Mouse (Mus musculus) lung, postnatal 36 days (tissue): ENCODE measurements around the gene Grm4.

Experiments
- DNase-seq: peaks from one replicate; pipeline ENCODE4 v3.0.0; 2022; ENCODE audit warnings: mixed read lengths

The Grm4 gene

GRCm38 (mm10) chr17:27511125-27511735 is 10.0 kb downstream of the Grm4 start:
- DNase-seq = no peak

- DNase-seq = no peak
These were observed 10.7 kb downstream of the Grm4 start for GRCm38 (mm10) chr17:27510258-27511124.

DNA sequence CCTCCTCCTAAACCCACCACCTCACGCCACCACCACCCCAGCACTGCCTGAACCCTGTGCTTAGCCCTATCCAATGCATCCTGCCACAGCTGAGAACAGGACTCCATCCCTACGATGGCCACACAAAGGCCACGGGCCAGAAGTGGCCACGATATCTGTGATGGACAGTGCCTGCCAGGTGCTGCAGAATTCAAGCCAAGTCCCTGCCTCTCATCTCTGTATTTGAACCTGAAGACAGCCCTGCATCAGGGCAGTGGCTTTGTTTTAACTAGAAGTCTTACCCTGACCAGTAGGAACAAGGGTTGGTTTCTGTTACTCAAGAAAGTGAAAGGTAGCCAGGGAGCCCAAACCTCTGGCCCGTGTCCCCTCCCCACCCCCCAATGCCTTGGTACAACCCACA is 12.1 kb downstream of the Grm4 start:
- no peak for DNase-seq

DNA sequence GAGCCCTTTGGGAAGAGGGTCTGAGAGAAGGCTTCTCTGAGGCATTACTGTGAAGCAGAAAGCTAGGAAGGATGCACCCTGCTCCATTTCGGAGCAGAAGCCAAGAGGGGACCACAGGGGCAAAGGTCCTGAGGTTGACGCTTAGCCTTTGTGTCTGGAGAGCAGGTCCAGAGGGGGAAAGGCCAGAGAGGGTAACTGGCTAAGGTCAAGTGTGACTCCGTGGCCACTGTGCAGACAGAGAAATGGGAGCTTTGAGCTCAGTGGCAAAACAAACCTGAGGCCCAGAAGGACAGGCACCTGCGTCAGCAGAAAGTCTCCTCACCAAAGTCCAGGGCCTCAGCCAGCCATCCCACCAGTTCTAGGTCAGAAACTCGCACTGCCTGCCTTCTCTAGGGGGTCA is 12.7 kb downstream of the Grm4 start:
- no peak for DNase-seq

DNA sequence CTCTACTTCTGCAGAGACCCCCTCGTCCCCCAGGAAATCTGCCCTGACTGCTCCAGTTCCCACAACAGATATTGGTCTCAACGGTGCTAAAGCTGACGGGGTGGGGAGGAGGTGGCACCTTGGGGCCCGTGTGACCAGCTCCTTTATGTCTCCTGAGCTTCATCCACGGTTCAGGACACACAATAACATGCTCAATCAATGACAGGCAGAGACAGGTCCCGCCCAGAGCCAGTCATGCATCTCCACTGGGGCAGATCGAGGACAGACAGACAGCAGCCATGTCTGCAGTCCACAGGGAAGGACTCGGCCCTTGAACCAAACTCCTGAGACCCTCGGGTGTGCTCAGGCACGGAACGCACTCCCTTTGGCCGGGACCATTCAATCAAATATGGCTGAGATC is 13.2 kb downstream of the Grm4 start:
- DNase-seq = no peak

DNA sequence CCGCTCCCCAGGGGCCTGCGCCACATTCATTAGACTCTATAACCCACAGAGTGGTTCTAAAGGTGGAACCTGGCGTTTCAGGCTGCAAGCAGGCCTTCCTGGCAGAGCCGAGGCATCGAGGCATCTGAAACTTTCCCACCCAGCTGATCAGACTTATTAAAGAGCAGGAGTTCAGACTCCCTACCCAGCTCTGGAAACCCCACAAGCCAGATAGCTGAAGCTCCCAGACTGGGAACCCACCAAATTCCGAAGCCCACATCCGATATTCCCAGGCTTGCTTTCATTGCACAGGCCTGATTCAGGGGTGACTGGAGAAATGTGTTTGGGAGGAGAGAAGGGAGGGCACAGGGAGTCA is 13.6 kb downstream of the Grm4 start:
- no peak for DNase-seq

- no peak for DNase-seq
These were observed 14.2 kb downstream of the Grm4 start for GRCm38 (mm10) chr17:27506871-27507590.

DNA sequence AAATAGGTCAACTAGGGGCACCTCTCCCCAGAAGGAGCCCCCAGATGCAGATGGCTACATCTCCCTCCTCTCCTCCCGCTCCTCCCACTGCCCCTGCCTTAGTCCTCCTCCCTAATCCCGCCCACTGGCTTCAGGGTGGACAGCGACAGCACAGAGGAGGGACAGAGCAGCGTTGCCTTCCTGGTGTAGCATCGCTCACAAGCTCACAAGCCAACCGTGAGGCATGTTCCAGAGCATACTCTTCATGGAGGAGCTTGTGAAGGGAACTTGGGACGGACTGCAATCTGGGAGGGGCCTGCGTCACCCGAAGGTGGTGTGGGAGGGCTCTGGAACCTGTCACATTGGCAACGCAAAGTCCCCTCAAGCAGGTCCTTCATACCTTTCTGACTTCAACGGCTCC is 14.8 kb downstream of the Grm4 start:
- DNase-seq = no peak

DNA sequence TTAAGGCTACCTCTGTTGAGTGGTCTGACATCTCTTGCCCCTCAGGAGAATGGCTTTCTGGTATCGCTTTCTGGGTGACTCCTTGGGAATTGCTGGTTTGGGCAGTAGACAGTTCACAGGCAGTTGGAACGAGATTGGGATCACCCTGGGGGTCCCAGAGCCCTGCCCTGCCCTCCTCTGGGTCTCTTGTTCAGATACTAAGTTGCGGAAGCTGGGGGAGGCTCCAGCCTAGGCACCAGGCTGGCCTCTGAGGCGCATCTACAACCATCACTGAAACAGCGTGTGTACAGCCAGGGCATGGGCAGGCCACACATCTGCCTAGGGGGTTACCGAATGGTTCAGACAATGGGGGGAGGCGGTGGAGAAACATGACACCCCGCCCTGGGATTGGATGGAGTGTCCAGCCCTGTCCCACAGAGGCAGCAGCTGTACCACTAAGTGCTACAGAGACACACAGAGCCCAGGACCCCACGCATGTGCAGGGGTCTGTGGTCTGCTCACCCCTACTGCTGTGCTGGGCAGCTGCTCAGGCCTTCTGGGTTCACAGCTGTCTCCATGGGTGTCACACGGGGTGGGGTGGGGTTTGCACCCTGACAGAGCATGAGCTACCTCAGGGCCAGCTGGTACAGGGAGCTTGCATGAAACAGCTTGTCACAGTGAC is 15.9 kb downstream of the Grm4 start:
- DNase-seq = no peak

DNA sequence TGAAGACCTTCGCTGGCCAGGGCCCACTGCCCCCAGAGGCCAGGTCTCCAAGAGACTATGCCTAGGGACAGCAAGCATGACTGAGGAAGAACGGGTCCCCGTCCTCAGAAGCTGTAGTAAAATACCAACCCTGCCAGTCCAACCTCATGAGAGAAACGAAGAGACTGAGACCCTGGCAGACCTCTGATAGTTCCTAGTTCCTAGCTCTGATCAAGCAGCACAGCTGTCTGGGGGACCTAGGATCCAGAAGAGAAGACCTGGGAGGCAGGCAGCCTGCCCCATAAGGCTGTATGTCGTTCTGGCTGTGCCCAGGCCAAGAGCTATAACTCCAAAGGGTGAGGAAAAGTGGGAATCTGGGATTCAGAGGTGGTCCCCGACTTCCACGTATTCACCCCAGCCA is 17.3 kb downstream of the Grm4 start:
- no peak for DNase-seq

GRCm38 (mm10) chr17:27502736-27503445 is 18.3 kb downstream of the Grm4 start:
- no peak for DNase-seq

GRCm38 (mm10) chr17:27502288-27502687 is 18.9 kb downstream of the Grm4 start:
- no peak for DNase-seq

GRCm38 (mm10) chr17:27501331-27502251 is 19.6 kb downstream of the Grm4 start:
- no peak for DNase-seq

DNA sequence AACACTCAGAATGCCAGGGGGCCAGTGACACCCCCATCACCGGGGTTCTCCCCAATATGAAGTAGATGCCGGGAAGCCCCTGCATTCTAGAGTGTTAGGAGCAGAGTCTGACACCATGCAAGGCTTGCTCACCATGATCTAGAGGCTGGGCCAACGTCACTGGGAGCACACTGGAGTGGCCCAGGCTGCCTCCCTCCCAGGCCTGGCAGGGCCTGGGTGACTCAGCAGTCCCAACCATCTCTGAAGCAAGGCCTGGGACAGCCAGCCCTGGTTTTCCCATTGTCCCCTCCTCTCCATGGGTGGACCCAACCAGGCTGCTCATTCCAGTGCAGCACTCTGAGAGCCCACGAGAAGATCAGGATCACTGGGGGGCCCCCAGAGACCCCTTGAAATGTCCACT is 20.4 kb downstream of the Grm4 start:
- no peak for DNase-seq

DNA sequence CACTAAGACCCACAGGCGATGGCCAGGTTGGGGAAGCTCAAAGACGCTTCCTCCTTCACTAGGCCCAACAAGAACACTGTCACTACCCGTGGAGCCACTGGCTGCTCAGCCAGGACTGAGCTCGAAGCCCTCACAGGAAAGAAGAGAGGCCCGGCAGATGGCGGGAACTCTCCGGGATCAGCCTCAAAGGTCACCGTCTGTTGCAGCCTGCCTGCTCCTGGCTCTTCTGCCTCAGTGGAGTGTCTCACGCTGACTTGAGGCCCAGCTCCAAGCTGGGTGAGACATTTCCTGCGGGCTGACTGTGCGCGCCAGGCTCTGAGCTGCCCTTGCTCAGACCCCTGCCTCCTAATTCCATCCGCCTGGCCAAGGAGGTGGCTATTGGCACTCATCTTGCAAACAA is 22.1 kb downstream of the Grm4 start:
- no peak for DNase-seq

DNA sequence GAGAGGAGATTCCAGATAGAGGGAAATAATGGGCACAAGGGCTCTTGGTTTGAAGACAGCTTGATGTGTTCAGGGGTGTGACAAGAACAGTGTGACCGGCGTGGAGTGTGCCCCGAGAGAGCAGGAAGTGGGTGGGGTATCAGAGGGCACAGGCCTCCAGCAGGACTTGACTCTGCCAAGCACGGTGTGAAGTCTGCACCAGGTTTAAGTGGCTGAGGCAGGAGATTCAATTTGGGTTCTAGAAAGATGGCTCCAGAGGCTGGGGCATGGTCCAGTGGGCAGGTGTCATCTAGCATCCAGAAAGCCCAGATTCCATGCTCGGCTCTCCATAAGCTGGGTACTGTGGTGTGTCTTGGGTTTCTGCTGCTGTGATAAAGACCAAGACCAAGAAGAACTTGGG is 23.4 kb downstream of the Grm4 start:
- DNase-seq = no peak

DNA sequence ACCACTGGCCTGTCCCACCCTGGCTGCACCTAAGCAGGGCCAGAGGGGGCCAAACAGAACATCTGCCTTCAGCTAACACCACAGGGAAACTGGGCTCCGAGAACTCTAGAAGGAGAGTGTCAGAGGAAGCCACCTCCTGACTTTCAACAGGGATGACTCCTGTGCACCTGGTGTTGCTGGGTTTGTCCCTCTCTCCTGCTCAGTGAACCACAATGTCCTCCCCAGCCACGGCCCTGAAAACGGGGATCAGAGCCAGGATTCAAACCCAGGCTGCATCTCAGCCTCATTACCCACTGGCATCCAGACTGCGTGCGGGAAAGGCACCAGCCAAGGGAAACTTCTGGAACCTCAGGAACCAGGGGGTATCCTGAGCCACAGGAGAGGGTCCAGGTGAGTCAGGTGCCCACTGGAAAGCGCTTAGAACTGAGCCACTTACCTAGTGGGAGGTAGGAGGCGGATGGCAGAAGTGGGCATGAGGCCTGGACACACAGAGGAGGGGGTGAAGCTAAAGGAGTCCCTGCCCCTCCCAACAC is 26.1 kb downstream of the Grm4 start:
- DNase-seq = no peak

DNA sequence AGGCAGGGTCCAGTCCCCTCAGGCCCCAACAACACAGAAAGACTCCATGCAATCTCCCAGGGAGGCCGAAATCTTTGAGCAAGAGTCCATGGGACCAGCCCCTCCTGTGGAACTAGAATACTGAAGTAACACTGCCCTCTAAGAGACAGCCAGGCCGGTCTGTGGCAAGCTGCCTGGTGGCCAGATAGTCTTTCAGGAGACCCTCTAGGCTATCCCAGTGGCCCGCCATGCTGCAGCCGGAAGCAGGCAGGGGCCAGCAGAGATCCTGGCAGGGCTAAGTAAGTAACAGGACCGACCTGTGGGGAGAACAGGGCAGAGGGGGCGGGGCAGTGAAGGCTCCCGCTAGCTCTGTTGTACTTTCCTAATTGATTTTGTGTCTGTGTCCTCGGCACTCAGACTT is 27.2 kb downstream of the Grm4 start:
- no peak for DNase-seq

GRCm38 (mm10) chr17:27493389-27493788 is 27.8 kb downstream of the Grm4 start:
- no peak for DNase-seq

- DNase-seq = no peak
These were observed 32.9 kb downstream of the Grm4 start for GRCm38 (mm10) chr17:27488173-27488823.

DNA sequence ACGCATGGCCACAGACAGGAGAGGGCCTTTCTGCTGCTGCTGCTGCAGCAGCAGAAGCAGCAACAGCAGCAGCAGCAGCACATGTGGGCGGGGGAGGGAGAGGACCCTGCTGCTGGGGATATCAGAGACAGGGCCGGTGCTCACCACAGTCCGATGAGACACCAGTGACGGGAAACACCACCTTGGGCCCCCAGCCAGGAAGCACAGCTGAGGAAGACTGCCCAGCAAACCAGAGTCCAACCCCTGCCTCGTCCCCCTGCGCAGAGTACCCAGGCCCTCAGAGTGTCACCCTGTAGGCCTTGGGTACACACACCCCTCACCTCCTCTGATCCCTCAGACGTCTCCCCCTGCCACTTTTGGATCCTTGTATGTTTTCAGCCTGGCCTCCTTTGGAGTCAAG is 35.3 kb downstream of the Grm4 start:
- no peak for DNase-seq
